Comparison of ENCODE assay signal across 9 mouse cellular contexts in genomic region chr7:28631073-28631472, GRCm38 (mm10). TPM values are rescaled to one million over a fixed set of nuclear protein-coding genes. Genes with fewer than 3 reads are reported as not detected.
DNase-seq lines count a peak whose midpoint lies in the region; ATAC-seq and TF ChIP-seq lines count a peak whose summit lies in the region.
"Had no signal": no experiment of that assay in that cellular context is flagged by ENCODE, and none has a peak within 500 bp of the region (broad histone marks: within the 10 kb centered on the region; RNA-seq: fewer than 3 reads in every experiment).

Gene Acp7, minus strand, starts transcription at chr7:28631332.

- no peak for TF ChIP-seq CTCF in left cerebral cortex, adult 2 months (IDR thresholded peaks at IDR 0.05)
- no peak for TF ChIP-seq CTCF in hindbrain, postnatal 0 days (IDR thresholded peaks at IDR 0.05; ENCODE audit: low read depth)

- DNase-seq in left cerebral cortex, adult 2 months (ENCODE audit: extremely low spot score in 1 of 2, low spot score in 2 of 2), result no peak
- no peak for DNase-seq in left cerebral cortex, postnatal 36 days (ENCODE audit: low spot score in 2 of 2)
- no peak for DNase-seq in hindbrain, postnatal 0 days (ENCODE audit: low spot score)
- DNase-seq in gastrocnemius, postnatal 10 days, result no peak
- DNase-seq in embryo, embryonic 11 days, result no peak
- no peak for DNase-seq in frontal cortex, postnatal 25 days (ENCODE audit: low spot score in 2 of 2)
- DNase-seq: heart, postnatal 10 days had no signal

- peak within 1 kb of the TSS; percentile 11; the same call in 1 of the 2 replicates for H3K4me3 ChIP-seq in left cerebral cortex, adult 2 months
- peak within 1 kb of the TSS; percentile 27 for H3K4me3 ChIP-seq in embryonic facial prominence, embryonic 13.5 days
- H3K4me3 ChIP-seq in hindbrain, postnatal 0 days (ENCODE audit: low read length), result peak within 1 kb of the TSS; percentile 30
- peak within 1 kb of the TSS; percentile 19 for H3K4me3 ChIP-seq in neural tube, embryonic 12.5 days

- no peak for ATAC-seq in embryonic facial prominence, embryonic 13.5 days (ENCODE audit: insufficient number of reproducible peaks, insufficient read depth, low FRiP score, low TSS enrichment, low read depth)
- no peak for ATAC-seq in hindbrain, postnatal 0 days
- no peak for ATAC-seq in neural tube, embryonic 12.5 days (ENCODE audit: low FRiP score, low read depth)

- H3K4me1 ChIP-seq in embryonic facial prominence, embryonic 13.5 days, result peaks cover 17% of the 10 kb centered on the region
- 0 out of 2 replicates have a peak, but pooled peaks cover 4% of the 10 kb centered on the region for H3K4me1 ChIP-seq in hindbrain, postnatal 0 days (ENCODE audit: insufficient read depth, low read length)
- H3K4me1 ChIP-seq in neural tube, embryonic 12.5 days, result peaks cover 11% of the 10 kb centered on the region; the same call in 1 of the 2 replicates

- peak within 1 kb of the TSS; percentile 52 for H3K4me2 ChIP-seq in embryonic facial prominence, embryonic 13.5 days
- peak within 1 kb of the TSS; percentile 55 for H3K4me2 ChIP-seq in hindbrain, postnatal 0 days (ENCODE audit: low read depth, low read length)
- H3K4me2 ChIP-seq in neural tube, embryonic 12.5 days (replicated peaks), result peak within 1 kb of the TSS; percentile 48

- H3K9ac ChIP-seq in embryonic facial prominence, embryonic 13.5 days, result peak within 1 kb of the TSS; percentile 58; the same call in 1 of the 2 replicates
- H3K9ac ChIP-seq in hindbrain, postnatal 0 days (replicated peaks; ENCODE audit: low read length), result no peak within 1 kb of the TSS
- no peak within 1 kb of the TSS for H3K9ac ChIP-seq in neural tube, embryonic 12.5 days

- intact Hi-C loops in left cerebral cortex, adult 2 months (cut with DNase I), result no loop called here
- intact Hi-C loops in left cerebral cortex, postnatal 36 days (cut with DNase I), result no loop called here

- H3K27me3 ChIP-seq in embryonic facial prominence, embryonic 13.5 days, result peaks cover 48% of the 10 kb centered on the region
- H3K27me3 ChIP-seq in hindbrain, postnatal 0 days (ENCODE audit: insufficient read depth, low read length), result peaks cover 27% of the 10 kb centered on the region; the same call in 1 of the 2 replicates
- peaks cover 41% of the 10 kb centered on the region for H3K27me3 ChIP-seq in neural tube, embryonic 12.5 days (replicated peaks)

- WGBS in embryonic facial prominence, embryonic 13.5 days, result 23% methylated on average over 10 of the region's 10 CpGs
- 35% methylated on average over 10 of the region's 10 CpGs for WGBS in hindbrain, postnatal 0 days
- 31% methylated on average over 10 of the region's 10 CpGs for WGBS in neural tube, embryonic 12.5 days

- no peaks in the 10 kb centered on the region for H3K9me3 ChIP-seq in embryonic facial prominence, embryonic 13.5 days
- no peaks in the 10 kb centered on the region for H3K9me3 ChIP-seq in hindbrain, postnatal 0 days (ENCODE audit: low read length)
- no peaks in the 10 kb centered on the region for H3K9me3 ChIP-seq in neural tube, embryonic 12.5 days

- H3K36me3 ChIP-seq in embryonic facial prominence, embryonic 13.5 days, result no peaks in the 10 kb centered on the region
- H3K36me3 ChIP-seq in hindbrain, postnatal 0 days (ENCODE audit: insufficient read depth, low read length), result no peaks in the 10 kb centered on the region
- H3K36me3 ChIP-seq in neural tube, embryonic 12.5 days, result no peaks in the 10 kb centered on the region

- H3K27ac ChIP-seq in left cerebral cortex, adult 2 months, result no peak within 1 kb of the TSS
- H3K27ac ChIP-seq in embryonic facial prominence, embryonic 13.5 days, result no peak within 1 kb of the TSS
- H3K27ac ChIP-seq in hindbrain, postnatal 0 days, result no peak within 1 kb of the TSS
- H3K27ac ChIP-seq in neural tube, embryonic 12.5 days, result no peak within 1 kb of the TSS

RNA-seq across cellular contexts. Expression of gene Acp7, which starts in this region (rescaled TPM):
- 1 to 10 TPM; 1.4 to 2.5 TPM for total RNA-seq in left cerebral cortex, adult 2 months (2021)
- total RNA-seq in left cerebral cortex, postnatal 36 days (2021), result 1 to 10 TPM in 1 of 2 experiments, under 1 TPM in 1; 0.99 to 1.5 TPM
- 0.23 TPM in 1 of 2 replicates, not detected in the other for polyA plus RNA-seq in embryonic facial prominence, embryonic 13.5 days (2015; fragmentation: Nextera tagmentation; extraction: Ambion mirVana)
- total RNA-seq in hindbrain, postnatal 0 days (2014; rRNA removed), result 0.25 and 1.2 TPM in 2 replicates
- polyA plus RNA-seq in hindbrain, postnatal 0 days (2015; fragmentation: Nextera tagmentation; extraction: Ambion mirVana), result 0.28 and 0.56 TPM in 2 replicates
- polyA plus RNA-seq in neural tube, embryonic 12.5 days (2016; fragmentation: Nextera tagmentation; extraction: Ambion mirVana), result not detected in 2 replicates
- not detected for total RNA-seq in gastrocnemius, postnatal 10 days (2021)
- total RNA-seq: heart, postnatal 10 days had no signal
